Mouse (Mus musculus): Measurements from ENCODE around the gene Tbc1d22a. TPM values are rescaled to one million over a fixed set of nuclear protein-coding genes. Genes with fewer than 3 reads are reported as not detected.

Gene Tbc1d22a
- polyA plus RNA-seq, 1 experiment from 2014 or later = 6.6 TPM

DNA sequence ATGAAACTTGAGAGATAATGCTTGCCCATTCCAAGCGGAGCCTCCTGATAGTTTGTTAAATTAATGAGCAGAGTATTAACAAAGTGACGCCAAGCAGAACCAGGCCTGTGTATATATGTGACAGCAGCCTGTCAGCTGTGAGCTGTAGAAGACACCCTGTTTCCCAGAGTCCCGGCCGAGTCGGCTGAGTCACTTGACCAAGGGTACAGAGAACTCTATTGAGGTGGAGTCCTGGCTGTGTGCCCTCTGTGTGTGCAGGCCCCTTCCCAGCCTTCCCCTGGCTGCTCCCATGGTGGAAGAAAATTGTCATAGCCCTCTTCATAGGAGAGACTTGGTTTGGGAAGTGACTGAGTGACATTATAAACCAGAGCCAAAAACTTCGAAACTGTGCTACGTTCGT, 153.0 kb downstream of the Tbc1d22a start:
- WGBS (ENCODE audit: insufficient replicate concordance) = 82% methylated on average over 8 of the region's 8 CpGs
- H3K9ac ChIP-seq = no peak overlapping the region
- H3K4me2 ChIP-seq = no peak overlapping the region
- H3K9me3 ChIP-seq (replicated peaks) = no peaks in the 10 kb centered on the region
- peaks cover 6% of the 10 kb centered on the region; the same call in 1 of the 2 replicates for H3K4me1 ChIP-seq (replicated peaks)
- no peak overlapping the region for H3K4me3 ChIP-seq (replicated peaks)
- H3K36me3 ChIP-seq (replicated peaks) = no peaks in the 10 kb centered on the region
- H3K27me3 ChIP-seq = no peaks in the 10 kb centered on the region
- no peak overlapping the region for H3K27ac ChIP-seq (replicated peaks)
- ATAC-seq (ENCODE audit: insufficient read depth) = no peak

DNA sequence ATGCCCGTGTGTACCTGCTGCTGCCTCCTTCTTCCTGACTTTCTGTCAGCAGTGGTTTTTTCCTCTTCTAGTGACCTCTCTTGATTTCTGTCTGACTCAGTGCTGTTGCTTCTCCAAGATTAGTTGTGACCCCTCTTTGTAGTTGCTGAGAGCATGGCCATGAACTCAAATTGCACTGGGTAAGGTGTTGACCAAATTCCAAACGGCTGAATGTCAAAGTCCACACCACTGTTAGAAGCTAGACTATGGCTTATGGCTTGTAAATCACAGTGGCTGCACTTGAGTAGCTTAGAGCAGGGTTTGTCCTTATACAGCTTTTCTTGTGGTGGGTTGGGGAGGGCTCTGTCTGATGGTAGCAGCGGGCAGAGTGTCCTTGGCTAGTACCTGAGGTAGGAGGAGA, 156.6 kb downstream of the Tbc1d22a start:
- no peaks in the 10 kb centered on the region for H3K36me3 ChIP-seq (replicated peaks)

DNA sequence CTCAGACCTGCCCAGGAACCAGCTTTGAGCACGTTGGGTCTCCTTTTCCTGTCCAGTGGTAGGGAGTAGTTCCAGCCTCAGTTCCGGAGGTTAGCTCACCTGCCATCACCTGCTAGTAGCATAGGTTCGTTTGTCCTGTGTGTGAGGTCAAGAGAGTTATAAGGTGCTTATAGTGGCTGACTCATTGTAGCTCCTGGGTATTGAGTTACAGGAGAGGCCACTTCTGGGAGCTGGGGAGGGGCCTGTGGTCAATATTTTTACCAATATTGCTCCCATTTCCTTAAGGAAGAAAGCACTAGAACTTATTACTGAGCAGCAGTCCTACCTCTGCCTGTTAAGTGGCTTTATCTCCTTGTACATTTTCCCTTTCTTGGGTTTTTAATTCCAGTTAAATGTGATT, 161.0 kb downstream of the Tbc1d22a start:
- WGBS (ENCODE audit: insufficient replicate concordance) = 58% methylated on average over 3 of the region's 3 CpGs

More for the DNA sequence above, 156.6 kb downstream of the Tbc1d22a start:
- H3K9ac ChIP-seq = no peak overlapping the region
- H3K4me2 ChIP-seq = no peak overlapping the region
- WGBS (ENCODE audit: insufficient replicate concordance) = 59% methylated on average over 3 of the region's 3 CpGs
- H3K27me3 ChIP-seq = no peaks in the 10 kb centered on the region
- H3K4me1 ChIP-seq (replicated peaks) = no peaks in the 10 kb centered on the region
- H3K9me3 ChIP-seq (replicated peaks) = no peaks in the 10 kb centered on the region
- H3K4me3 ChIP-seq (replicated peaks) = no peak overlapping the region
- ATAC-seq (ENCODE audit: insufficient read depth) = no peak
- H3K27ac ChIP-seq (replicated peaks) = no peak overlapping the region

DNA sequence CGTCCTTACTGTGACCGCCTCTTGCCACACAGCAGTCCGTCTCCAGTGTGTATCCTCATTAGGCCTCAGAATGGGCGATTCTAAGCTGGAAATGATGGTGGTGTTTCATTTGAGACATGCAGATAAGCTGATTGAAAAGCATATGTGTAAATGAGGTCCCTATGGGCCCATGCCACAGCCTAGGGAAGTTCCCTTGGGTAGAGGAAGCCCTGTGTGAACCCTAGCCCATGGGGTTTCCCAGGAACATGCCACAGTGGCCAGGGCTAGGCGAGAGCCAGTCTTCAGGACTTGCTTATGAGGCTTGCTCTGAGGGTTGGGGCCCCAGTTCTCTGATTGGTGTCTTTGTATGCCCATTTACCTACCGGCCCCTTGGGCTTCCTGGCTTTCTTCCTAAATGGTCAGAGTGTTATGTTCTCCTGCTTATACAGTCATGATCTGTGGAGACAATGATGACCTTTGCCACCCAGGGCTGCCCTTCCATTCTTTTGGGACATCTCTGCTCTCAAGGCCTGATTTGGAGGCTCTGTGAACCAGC, 161.7 kb downstream of the Tbc1d22a start:
- Histone ChIP-seq H3K36me3 (replicated peaks) (no peaks in the 10 kb centered on the region), H3K27me3 (no peaks in the 10 kb centered on the region), H3K4me3 (replicated peaks) (no peak overlapping the region), H3K9ac (no peak overlapping the region), H3K4me2 (no peak overlapping the region), H3K9me3 (replicated peaks) (no peaks in the 10 kb centered on the region), H3K27ac (replicated peaks) (no peak overlapping the region), H3K4me1 (replicated peaks) (no peaks in the 10 kb centered on the region)
- no peak for ATAC-seq (ENCODE audit: insufficient read depth)
- 81% methylated on average over 6 of the region's 6 CpGs for WGBS (ENCODE audit: insufficient replicate concordance)

More for the DNA sequence above, 161.0 kb downstream of the Tbc1d22a start:
- Histone ChIP-seq H3K4me2 (no peak overlapping the region), H3K27me3 (no peaks in the 10 kb centered on the region), H3K4me3 (replicated peaks) (no peak overlapping the region), H3K9me3 (replicated peaks) (no peaks in the 10 kb centered on the region), H3K4me1 (replicated peaks) (no peaks in the 10 kb centered on the region), H3K36me3 (replicated peaks) (no peaks in the 10 kb centered on the region), H3K9ac (no peak overlapping the region), H3K27ac (replicated peaks) (no peak overlapping the region)
- no peak for ATAC-seq (ENCODE audit: insufficient read depth)

DNA sequence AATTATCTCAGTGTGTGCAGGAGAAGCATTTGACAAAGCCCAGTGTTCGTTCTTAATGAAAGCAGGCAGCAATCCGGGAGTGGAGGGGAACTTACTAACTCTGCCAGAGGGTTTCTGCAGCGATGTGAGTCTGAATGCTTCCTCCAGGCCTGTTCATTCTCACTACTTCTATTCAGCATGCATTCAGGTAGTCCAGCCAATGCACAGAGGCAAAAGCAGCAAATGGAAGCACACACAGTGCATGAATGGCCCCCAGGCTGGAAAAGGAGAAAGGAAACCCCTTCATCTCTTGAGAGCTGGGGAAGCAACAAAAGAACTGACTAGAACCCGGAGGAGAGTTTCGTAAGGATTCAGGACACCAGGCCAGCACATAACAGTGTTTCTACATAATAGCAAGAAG, 169.0 kb downstream of the Tbc1d22a start:
- no peak for ATAC-seq (ENCODE audit: insufficient read depth)
- H3K27ac ChIP-seq (replicated peaks) = no peak overlapping the region
- H3K4me2 ChIP-seq = no peak overlapping the region
- H3K4me1 ChIP-seq (replicated peaks) = no peaks in the 10 kb centered on the region; the same call in 1 of the 2 replicates
- H3K9me3 ChIP-seq (replicated peaks) = no peaks in the 10 kb centered on the region
- no peaks in the 10 kb centered on the region for H3K27me3 ChIP-seq
- 73% methylated on average over 5 of the region's 5 CpGs for WGBS (ENCODE audit: insufficient replicate concordance)
- H3K4me3 ChIP-seq (replicated peaks) = no peak overlapping the region
- H3K36me3 ChIP-seq (replicated peaks) = no peaks in the 10 kb centered on the region
- H3K9ac ChIP-seq = no peak overlapping the region

DNA sequence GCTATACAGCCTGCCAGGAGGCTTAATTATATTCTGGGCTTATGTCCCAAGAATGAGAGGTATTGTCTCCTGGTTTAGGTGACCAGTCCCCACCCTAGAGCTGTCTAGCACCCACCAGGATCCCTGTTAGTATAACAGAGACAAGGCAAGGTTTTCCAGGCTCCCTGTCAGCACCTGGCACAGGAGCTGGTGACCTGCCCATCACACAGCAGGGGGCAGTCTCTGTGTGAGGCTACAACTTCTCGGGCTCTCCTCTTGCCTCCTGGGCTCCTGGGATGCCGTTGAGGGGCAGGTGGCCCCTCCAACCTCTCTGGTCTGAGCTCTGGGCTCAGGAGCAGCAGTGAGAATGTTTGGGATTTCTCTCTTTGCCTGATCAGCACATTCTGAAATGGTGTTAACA, 171.2 kb downstream of the Tbc1d22a start:
- H3K4me1 ChIP-seq (replicated peaks) = no peaks in the 10 kb centered on the region; the same call in 1 of the 2 replicates
- no peak for ATAC-seq (ENCODE audit: insufficient read depth)
- no peak overlapping the region for H3K4me2 ChIP-seq
- 64% methylated on average over 2 of the region's 2 CpGs for WGBS (ENCODE audit: insufficient replicate concordance)
- no peak overlapping the region for H3K4me3 ChIP-seq (replicated peaks)
- no peaks in the 10 kb centered on the region for H3K27me3 ChIP-seq
- H3K9ac ChIP-seq = no peak overlapping the region
- H3K27ac ChIP-seq (replicated peaks) = no peak overlapping the region
- H3K36me3 ChIP-seq (replicated peaks) = no peaks in the 10 kb centered on the region
- H3K9me3 ChIP-seq (replicated peaks) = no peaks in the 10 kb centered on the region

DNA sequence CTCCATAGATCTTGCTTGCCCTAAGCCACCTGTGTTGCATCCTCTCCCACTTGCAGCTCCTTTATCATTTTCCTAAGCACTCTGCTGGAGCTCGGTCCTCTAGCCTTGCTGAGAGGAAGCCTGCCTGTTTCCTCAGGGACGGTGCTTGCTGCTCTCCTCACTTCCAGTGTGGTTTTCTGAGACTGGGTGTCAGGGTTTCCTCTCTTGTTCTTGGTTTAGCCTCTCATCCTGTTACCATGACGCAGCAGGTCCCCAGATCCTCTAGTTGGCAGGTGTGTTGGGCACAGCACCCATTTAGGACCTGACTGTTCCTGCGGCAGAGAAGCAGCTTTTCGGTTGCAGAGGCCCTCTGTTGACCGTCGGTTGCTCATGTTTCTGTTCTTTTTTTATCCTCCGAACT, 172.1 kb downstream of the Tbc1d22a start:
- Histone ChIP-seq H3K27me3 (no peaks in the 10 kb centered on the region), H3K36me3 (replicated peaks) (no peaks in the 10 kb centered on the region), H3K4me3 (replicated peaks) (no peak overlapping the region), H3K4me2 (no peak overlapping the region), H3K4me1 (replicated peaks) (no peaks in the 10 kb centered on the region; the same call in 1 of the 2 replicates), H3K27ac (replicated peaks) (no peak overlapping the region), H3K9ac (no peak overlapping the region), H3K9me3 (replicated peaks) (no peaks in the 10 kb centered on the region)
- 49% methylated on average over 8 of the region's 8 CpGs for WGBS (ENCODE audit: insufficient replicate concordance)
- ATAC-seq (ENCODE audit: insufficient read depth) = no peak

DNA sequence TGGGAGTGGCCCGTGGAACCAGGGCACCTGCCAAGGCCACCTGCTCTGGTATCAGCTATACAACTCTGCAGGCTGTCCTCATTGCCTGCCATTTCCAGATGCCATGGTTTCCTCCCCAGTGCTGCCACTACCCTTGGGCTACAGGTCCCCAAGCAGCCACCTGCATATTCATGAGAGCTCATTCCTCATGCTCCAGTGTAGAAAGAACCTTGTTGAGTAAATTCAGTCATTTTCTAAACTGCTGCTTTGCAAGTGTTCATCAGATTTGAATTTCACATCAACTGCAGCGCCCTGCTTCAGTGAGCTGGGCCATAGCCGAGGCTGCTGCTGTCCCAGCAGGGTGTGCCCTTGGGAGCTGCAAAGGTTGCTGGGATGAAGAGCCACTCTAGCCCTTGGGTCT, 174.3 kb downstream of the Tbc1d22a start:
- WGBS (ENCODE audit: insufficient replicate concordance) = 64% methylated on average over 3 of the region's 3 CpGs
- ATAC-seq (ENCODE audit: insufficient read depth) = no peak
- Histone ChIP-seq H3K9me3 (replicated peaks) (no peaks in the 10 kb centered on the region), H3K4me2 (no peak overlapping the region), H3K4me3 (replicated peaks) (no peak overlapping the region), H3K36me3 (replicated peaks) (no peaks in the 10 kb centered on the region), H3K27me3 (no peaks in the 10 kb centered on the region), H3K4me1 (replicated peaks) (no peaks in the 10 kb centered on the region; the same call in 1 of the 2 replicates), H3K27ac (replicated peaks) (no peak overlapping the region), H3K9ac (no peak overlapping the region)

DNA sequence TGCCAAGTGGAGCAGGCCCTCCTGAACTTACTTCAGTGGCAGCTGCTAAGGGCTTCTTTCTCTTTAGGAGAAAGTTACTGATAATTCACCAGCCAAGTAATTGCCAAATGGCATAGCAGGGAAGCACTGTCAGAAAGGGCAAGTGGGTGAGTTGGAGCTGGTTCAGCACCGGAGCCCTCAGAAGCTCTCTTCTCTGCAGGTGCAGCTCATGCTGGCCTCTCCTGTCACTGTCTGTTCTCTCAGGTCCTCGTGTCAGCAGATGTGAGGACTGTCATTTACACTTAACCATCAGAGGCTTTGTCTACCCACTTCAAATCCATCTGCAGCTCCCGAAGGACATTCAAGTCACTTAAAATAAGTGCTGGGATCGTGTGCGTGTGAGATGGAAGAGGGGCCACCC, 190.6 kb downstream of the Tbc1d22a start:
- Histone ChIP-seq H3K4me2 (no peak overlapping the region), H3K4me1 (replicated peaks) (no peaks in the 10 kb centered on the region), H3K27ac (replicated peaks) (no peak overlapping the region), H3K9ac (no peak overlapping the region), H3K36me3 (replicated peaks) (no peaks in the 10 kb centered on the region), H3K27me3 (no peaks in the 10 kb centered on the region), H3K9me3 (replicated peaks) (no peaks in the 10 kb centered on the region), H3K4me3 (replicated peaks) (no peak overlapping the region)
- no peak for ATAC-seq (ENCODE audit: insufficient read depth)
- WGBS (ENCODE audit: insufficient replicate concordance) = 66% methylated on average over 5 of the region's 5 CpGs

DNA sequence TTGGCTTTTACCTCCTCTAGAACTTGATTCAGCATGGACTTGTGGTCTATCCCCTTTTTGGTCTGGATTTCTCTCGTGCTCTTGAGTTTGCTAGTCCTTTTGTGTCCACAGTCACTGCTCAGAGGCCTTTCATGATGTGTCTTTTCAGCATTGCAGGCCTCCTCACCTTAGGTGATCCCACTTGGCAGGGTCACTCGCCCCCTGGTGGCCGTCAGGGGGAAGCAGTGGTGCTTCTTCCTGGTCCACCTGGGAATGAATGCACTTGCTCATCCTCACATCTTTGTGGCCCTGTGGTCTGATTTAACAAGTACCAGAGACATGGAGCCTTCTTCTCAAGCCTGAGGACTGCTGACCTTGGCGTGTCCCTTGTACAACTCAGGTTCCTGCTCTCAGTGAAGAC, 191.3 kb downstream of the Tbc1d22a start:
- Histone ChIP-seq H3K4me1 (replicated peaks) (no peaks in the 10 kb centered on the region), H3K9ac (no peak overlapping the region), H3K4me2 (no peak overlapping the region), H3K27ac (replicated peaks) (no peak overlapping the region), H3K4me3 (replicated peaks) (no peak overlapping the region), H3K36me3 (replicated peaks) (no peaks in the 10 kb centered on the region), H3K9me3 (replicated peaks) (no peaks in the 10 kb centered on the region), H3K27me3 (no peaks in the 10 kb centered on the region)
- ATAC-seq (ENCODE audit: insufficient read depth) = no peak
- 16% methylated on average over 4 of the region's 4 CpGs for WGBS (ENCODE audit: insufficient replicate concordance)

DNA sequence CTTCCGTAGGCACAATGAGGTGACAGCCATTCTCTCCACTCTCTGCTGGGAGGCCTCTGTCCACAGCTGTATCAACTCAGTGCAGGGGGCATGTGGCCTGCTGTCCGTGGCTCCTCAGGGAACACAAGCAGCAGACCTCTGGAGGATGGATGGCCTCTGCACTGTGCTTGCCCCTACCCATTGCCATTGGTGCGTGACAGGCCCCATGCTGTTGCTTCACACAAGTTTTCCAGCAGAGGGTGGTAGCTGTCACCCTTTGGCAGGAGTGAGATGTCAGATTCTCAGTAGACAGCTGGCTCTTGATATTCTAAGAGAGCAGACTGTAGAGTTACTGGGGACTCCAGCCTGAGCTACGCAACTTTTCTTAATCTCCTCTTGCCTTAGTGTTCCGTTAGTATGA, 195.1 kb downstream of the Tbc1d22a start:
- Histone ChIP-seq H3K9ac (no peak overlapping the region), H3K4me1 (replicated peaks) (peaks cover 6% of the 10 kb centered on the region), H3K27ac (replicated peaks) (no peak overlapping the region), H3K4me3 (replicated peaks) (no peak overlapping the region), H3K36me3 (replicated peaks) (no peaks in the 10 kb centered on the region), H3K27me3 (no peaks in the 10 kb centered on the region), H3K9me3 (replicated peaks) (no peaks in the 10 kb centered on the region), H3K4me2 (no peak overlapping the region)
- 63% methylated on average over 5 of the region's 5 CpGs for WGBS (ENCODE audit: insufficient replicate concordance)
- no peak for ATAC-seq (ENCODE audit: insufficient read depth)

DNA sequence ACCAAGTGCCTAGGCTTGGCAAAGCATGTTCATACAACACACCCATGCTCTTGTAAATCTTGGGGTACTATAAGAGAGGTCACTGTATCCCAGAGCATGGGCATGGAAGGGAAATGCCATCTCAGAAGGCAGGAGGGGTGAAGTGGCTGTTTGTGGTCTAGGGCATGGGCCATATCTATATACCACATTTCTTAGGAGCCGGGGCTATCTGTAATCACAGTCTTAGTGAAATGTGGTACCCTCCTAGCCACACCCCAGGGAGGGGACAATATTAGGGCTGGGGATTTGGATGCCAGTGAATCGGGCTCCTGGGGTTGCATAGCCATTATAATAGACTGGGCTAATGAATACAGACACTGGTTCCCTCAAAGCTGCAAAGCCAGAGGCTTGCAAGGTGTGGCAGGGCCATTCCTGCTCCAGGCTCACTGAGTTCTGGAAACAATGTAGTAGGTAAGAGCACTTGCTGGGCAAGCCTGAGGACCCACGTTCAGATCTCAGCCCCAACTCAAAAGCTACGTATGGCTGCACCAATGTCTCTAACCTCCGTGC, 197.3 kb downstream of the Tbc1d22a start:
- H3K4me1 ChIP-seq (replicated peaks) = peaks cover 6% of the 10 kb centered on the region
- H3K27me3 ChIP-seq = no peaks in the 10 kb centered on the region
- no peaks in the 10 kb centered on the region for H3K36me3 ChIP-seq (replicated peaks)
- no peaks in the 10 kb centered on the region for H3K9me3 ChIP-seq (replicated peaks)
- no peak overlapping the region for H3K4me2 ChIP-seq
- H3K4me3 ChIP-seq (replicated peaks) = no peak overlapping the region
- no peak overlapping the region for H3K27ac ChIP-seq (replicated peaks)
- 50% methylated on average over 5 of the region's 5 CpGs for WGBS (ENCODE audit: insufficient replicate concordance)
- no peak overlapping the region for H3K9ac ChIP-seq
- ATAC-seq (ENCODE audit: insufficient read depth) = peak; percentile 44; the same call in 1 of the 2 replicates

All from liver, embryonic 15.5 days (tissue).